Mouse (Mus musculus): ENCODE data around the gene Slc39a5.

- TF ChIP-seq CTCF (IDR thresholded peaks at IDR 0.05; ENCODE audit: low read depth, low read length) (no peak), POLR2AphosphoS5 (IDR thresholded peaks at IDR 0.05; ENCODE audit: insufficient replicate concordance, low read depth, low read length) (no peak), GATA1 (IDR thresholded peaks at IDR 0.05; ENCODE audit: borderline replicate concordance, low read length) (no peak)
These were observed 21.4 kb upstream of the Slc39a5 start for GRCm38 (mm10) chr10:128422426-128422825.
